Mouse (Mus musculus): ENCODE measurements at regions not wholly inside any gene's neighbourhood (a gene's known extent, or its start where the extent isn't known, plus 50 kb on each side); places are given as distances from the start of the nearest gene placed in this dataset.
A peak's percentile ranks its signal among the peaks of the same experiment; 100 is the strongest.
"Not testable (repeated sequence)": the region's sequence is repeated elsewhere in the genome, so short reads cannot be mapped to it uniquely, and the experiment has no call there.

DNA sequence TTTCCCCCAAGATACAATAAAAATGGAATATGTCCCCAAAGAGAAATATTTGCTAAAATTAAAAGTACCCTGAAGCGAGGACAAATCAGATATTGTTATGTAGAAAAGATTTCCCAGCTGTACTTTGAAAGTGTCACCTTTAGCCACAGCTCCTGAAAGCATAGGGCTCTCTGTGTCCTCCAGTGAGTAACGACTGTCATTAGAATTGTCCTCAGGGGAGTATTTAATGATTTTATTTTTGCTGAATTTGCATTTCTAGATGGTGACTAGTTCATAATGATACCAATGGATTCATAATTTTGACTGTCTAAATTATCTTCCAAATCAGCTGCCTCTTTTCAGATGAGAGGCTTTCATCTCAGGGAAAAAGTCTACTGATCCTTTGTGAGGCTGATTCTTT, 1201.1 kb downstream of the Hace1 start:
- Histone ChIP-seq H3K27ac (ENCODE audit: insufficient read depth, low read length) (no peak overlapping the region), H3K27me3 (ENCODE audit: control insufficient read depth, insufficient read depth, low read length) (no peaks in the 10 kb centered on the region), H3K4me1 (ENCODE audit: control insufficient read depth, insufficient read depth, low read length) (no peaks in the 10 kb centered on the region), H3K4me3 (replicated peaks; ENCODE audit: insufficient read depth, low read depth, low read length) (no peak overlapping the region)
- TF ChIP-seq POLR2A (IDR thresholded peaks at IDR 0.05; ENCODE audit: borderline replicate concordance, insufficient read depth, low read length), result no peak
- no peak for TF ChIP-seq CTCF (IDR thresholded peaks at IDR 0.05; ENCODE audit: borderline replicate concordance, insufficient read depth, low read depth, low read length)
- no peak for DNase-seq
- WGBS, result 73% methylated on average over 2 of the region's 2 CpGs

GRCm38 (mm10) chr10:46785723-46786122, 1208.1 kb downstream of the Hace1 start:
- not testable (repeated sequence) for H3K4me1 ChIP-seq (ENCODE audit: control insufficient read depth, insufficient read depth, low read length); DNase-seq
- 81% methylated on average over 7 of the region's 7 CpGs for WGBS

GRCm38 (mm10) chr10:46814271-46814670, 1236.6 kb downstream of the Hace1 start:
- WGBS, result 86% methylated on average over 1 of the region's 1 CpGs
- Histone ChIP-seq H3K27me3 (ENCODE audit: control insufficient read depth, insufficient read depth, low read length) (no peaks in the 10 kb centered on the region), H3K27ac (ENCODE audit: insufficient read depth, low read length) (no peak overlapping the region), H3K4me3 (replicated peaks; ENCODE audit: insufficient read depth, low read depth, low read length) (no peak overlapping the region), H3K4me1 (ENCODE audit: control insufficient read depth, insufficient read depth, low read length) (no peaks in the 10 kb centered on the region)
- DNase-seq, result no peak
- TF ChIP-seq CTCF (IDR thresholded peaks at IDR 0.05; ENCODE audit: borderline replicate concordance, insufficient read depth, low read depth, low read length) (no peak), POLR2A (IDR thresholded peaks at IDR 0.05; ENCODE audit: borderline replicate concordance, insufficient read depth, low read length) (no peak)

More at GRCm38 (mm10) chr10:46785723-46786122, 1208.1 kb downstream of the Hace1 start:
- H3K4me3 ChIP-seq (replicated peaks; ENCODE audit: insufficient read depth, low read depth, low read length); H3K27ac ChIP-seq (ENCODE audit: insufficient read depth, low read length); H3K27me3 ChIP-seq (ENCODE audit: control insufficient read depth, insufficient read depth, low read length): not testable (repeated sequence)

DNA sequence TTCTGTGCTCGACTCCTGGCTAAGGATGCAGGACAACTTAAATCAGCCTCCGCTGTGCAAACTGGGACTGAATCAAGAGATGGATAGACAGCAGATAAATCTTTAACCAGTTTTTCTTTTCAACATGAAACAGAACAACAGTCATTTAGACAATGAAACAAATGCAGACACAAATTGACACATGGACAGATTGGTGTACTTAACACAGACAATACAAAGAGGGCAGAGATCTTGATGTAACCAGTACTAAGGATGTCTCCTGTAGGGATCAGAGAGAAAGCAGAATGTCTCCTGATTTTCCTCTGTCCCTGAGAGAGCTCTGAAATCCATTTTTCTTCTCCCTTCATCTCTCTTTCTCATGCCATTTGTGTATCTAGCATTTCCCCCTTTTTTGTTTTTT, 1241.5 kb downstream of the Hace1 start:
- 93% methylated on average over 2 of the region's 2 CpGs for WGBS
- H3K27me3 ChIP-seq (ENCODE audit: control insufficient read depth, insufficient read depth, low read length), result no peaks in the 10 kb centered on the region
- H3K4me1 ChIP-seq (ENCODE audit: control insufficient read depth, insufficient read depth, low read length), result no peaks in the 10 kb centered on the region
- no peak overlapping the region for H3K4me3 ChIP-seq (replicated peaks; ENCODE audit: insufficient read depth, low read depth, low read length)
- H3K27ac ChIP-seq (ENCODE audit: insufficient read depth, low read length), result no peak overlapping the region
- DNase-seq, result no peak
- no peak for TF ChIP-seq CTCF (IDR thresholded peaks at IDR 0.05; ENCODE audit: borderline replicate concordance, insufficient read depth, low read depth, low read length)
- TF ChIP-seq POLR2A (IDR thresholded peaks at IDR 0.05; ENCODE audit: borderline replicate concordance, insufficient read depth, low read length), result no peak

DNA sequence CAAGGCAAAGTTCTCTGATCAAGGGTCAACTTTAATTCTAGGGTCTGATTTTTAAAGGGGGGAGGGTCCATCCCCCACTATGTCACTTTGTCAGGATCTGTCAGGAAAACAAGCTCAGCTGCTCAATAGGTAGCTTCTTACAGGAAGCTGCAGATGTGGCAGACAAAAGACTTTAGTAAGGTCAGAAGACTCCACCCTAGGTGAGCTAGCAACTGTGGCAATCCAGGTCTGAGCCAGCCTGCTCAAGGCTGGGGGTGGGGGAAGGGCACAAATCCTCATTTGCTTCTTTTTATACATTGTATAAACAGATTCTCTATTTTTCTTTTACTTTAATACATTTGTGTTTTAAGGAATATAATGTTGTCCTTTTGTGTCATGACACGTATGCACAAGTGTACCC, 1242.3 kb downstream of the Hace1 start:
- no peak for TF ChIP-seq CTCF (IDR thresholded peaks at IDR 0.05; ENCODE audit: borderline replicate concordance, insufficient read depth, low read depth, low read length)
- TF ChIP-seq POLR2A (IDR thresholded peaks at IDR 0.05; ENCODE audit: borderline replicate concordance, insufficient read depth, low read length), result no peak
- DNase-seq, result no peak
- H3K27me3 ChIP-seq (ENCODE audit: control insufficient read depth, insufficient read depth, low read length), result no peaks in the 10 kb centered on the region
- WGBS, result 98% methylated on average over 1 of the region's 1 CpGs
- no peak overlapping the region for H3K27ac ChIP-seq (ENCODE audit: insufficient read depth, low read length)
- H3K4me3 ChIP-seq (replicated peaks; ENCODE audit: insufficient read depth, low read depth, low read length), result no peak overlapping the region
- no peaks in the 10 kb centered on the region for H3K4me1 ChIP-seq (ENCODE audit: control insufficient read depth, insufficient read depth, low read length)

GRCm38 (mm10) chr10:46823837-46824236, 1246.2 kb downstream of the Hace1 start:
- 13% methylated on average over 1 of the region's 1 CpGs for WGBS
- Histone ChIP-seq H3K4me3 (replicated peaks; ENCODE audit: insufficient read depth, low read depth, low read length) (no peak overlapping the region), H3K4me1 (ENCODE audit: control insufficient read depth, insufficient read depth, low read length) (no peaks in the 10 kb centered on the region), H3K27ac (ENCODE audit: insufficient read depth, low read length) (no peak overlapping the region), H3K27me3 (ENCODE audit: control insufficient read depth, insufficient read depth, low read length) (no peaks in the 10 kb centered on the region)
- TF ChIP-seq CTCF (IDR thresholded peaks at IDR 0.05; ENCODE audit: borderline replicate concordance, insufficient read depth, low read depth, low read length), result no peak
- TF ChIP-seq POLR2A (IDR thresholded peaks at IDR 0.05; ENCODE audit: borderline replicate concordance, insufficient read depth, low read length), result no peak
- DNase-seq, result no peak

DNA sequence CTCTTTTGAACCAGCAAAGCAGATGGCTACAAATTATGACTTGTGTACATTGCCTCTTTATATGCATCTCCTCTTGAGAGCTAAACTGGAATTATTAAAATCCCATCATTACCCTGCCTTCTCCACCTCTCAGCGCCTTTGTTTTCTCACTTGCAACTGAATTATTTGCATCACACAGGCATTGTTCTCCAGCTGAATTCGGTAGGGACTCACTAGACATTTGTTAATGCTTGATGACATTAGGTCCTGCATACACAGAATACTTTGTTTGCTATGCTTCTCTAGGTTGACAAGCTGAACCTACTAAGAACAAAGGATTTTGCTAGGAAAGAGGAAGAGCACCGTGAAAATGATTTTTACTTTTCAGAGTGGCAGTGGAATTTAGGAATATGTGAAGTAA, 1248.4 kb downstream of the Hace1 start:
- H3K4me1 ChIP-seq (ENCODE audit: control insufficient read depth, insufficient read depth, low read length), result no peaks in the 10 kb centered on the region
- TF ChIP-seq POLR2A (IDR thresholded peaks at IDR 0.05; ENCODE audit: borderline replicate concordance, insufficient read depth, low read length) (no peak), CTCF (IDR thresholded peaks at IDR 0.05; ENCODE audit: borderline replicate concordance, insufficient read depth, low read depth, low read length) (no peak)
- H3K27me3 ChIP-seq (ENCODE audit: control insufficient read depth, insufficient read depth, low read length), result no peaks in the 10 kb centered on the region
- no peak for DNase-seq
- WGBS, result 61% methylated on average over 3 of the region's 3 CpGs
- H3K4me3 ChIP-seq (replicated peaks; ENCODE audit: insufficient read depth, low read depth, low read length), result no peak overlapping the region
- no peak overlapping the region for H3K27ac ChIP-seq (ENCODE audit: insufficient read depth, low read length)

DNA sequence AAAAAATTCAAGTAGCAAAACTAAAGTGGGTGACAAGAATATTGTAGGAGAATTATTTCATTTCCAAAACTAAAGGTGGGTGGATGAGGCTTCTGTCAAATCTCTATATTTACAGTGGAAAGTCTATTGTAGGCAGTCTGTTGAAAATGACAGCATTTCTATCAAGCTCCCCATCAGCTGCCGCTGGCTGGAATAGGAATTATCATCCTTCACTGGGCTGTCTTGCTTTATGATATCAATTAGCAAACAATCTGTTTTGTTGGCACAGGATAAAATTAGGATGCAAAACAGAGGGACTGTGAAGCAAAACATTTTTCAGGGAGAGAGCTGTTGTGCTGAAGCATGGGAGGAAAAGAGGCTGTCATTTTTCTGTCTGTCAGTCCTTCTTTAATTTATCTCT, 1249.0 kb downstream of the Hace1 start:
- no peaks in the 10 kb centered on the region for H3K4me1 ChIP-seq (ENCODE audit: control insufficient read depth, insufficient read depth, low read length)
- no peak overlapping the region for H3K27ac ChIP-seq (ENCODE audit: insufficient read depth, low read length)
- peak in 1 of 2 experiments; percentile 49 for DNase-seq
- no peaks in the 10 kb centered on the region for H3K27me3 ChIP-seq (ENCODE audit: control insufficient read depth, insufficient read depth, low read length)
- TF ChIP-seq POLR2A (IDR thresholded peaks at IDR 0.05; ENCODE audit: borderline replicate concordance, insufficient read depth, low read length) (no peak), CTCF (IDR thresholded peaks at IDR 0.05; ENCODE audit: borderline replicate concordance, insufficient read depth, low read depth, low read length) (no peak)
- 4% methylated on average over 1 of the region's 1 CpGs for WGBS
- no peak overlapping the region for H3K4me3 ChIP-seq (replicated peaks; ENCODE audit: insufficient read depth, low read depth, low read length)

Measured in cerebellum, adult 2 months (tissue).